Mouse (Mus musculus) 416B (cell line): ENCODE results near the gene Fgd5.
A peak's percentile ranks its signal among the peaks of the same experiment; 100 is the strongest.
"Not testable (repeated sequence)": the region's sequence is repeated elsewhere in the genome, so short reads cannot be mapped to it uniquely, and the experiment has no call there.

Experiments used
- DNase-seq: peaks from one replicate; pipeline ENCODE4 v3.0.0; 2011; ENCODE audit warnings: low read depth

Gene Fgd5

DNA sequence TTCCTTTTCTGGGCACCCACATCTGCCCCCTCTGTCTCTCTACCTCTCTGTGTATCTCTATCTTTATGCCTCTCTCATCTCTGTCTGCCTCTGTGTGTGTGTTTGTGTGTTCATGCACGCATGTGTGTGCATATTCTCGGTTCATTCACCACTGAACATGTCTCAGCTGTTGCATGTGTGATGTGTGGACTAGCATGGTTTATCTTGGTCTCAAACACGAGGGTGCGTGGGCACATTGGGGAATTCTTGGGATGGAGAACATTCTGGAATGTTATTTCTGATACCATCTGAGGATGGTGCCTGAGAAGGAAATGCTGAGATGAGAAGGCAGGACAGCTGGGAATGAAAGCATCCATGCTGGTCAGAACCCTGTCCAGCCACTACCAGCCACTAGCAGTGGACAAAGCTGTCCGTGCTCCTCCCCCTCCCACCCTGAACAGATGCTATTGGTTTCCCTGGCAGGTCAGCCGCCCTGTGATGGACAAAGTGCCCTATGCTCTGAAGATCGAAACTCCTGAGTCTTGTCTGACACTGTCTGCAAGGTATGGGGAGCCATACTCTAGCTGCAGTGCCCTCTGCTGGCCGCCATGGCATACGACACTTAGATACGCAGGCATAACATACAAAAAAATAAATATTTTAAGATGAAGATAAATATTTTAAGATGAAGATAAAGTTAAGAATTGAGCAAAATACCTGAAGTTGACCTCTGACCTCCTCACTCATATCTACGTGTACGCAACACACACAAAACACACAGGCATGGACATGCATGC is 87.2 kb downstream of the Fgd5 start:
- peak; percentile 67 for DNase-seq

DNA sequence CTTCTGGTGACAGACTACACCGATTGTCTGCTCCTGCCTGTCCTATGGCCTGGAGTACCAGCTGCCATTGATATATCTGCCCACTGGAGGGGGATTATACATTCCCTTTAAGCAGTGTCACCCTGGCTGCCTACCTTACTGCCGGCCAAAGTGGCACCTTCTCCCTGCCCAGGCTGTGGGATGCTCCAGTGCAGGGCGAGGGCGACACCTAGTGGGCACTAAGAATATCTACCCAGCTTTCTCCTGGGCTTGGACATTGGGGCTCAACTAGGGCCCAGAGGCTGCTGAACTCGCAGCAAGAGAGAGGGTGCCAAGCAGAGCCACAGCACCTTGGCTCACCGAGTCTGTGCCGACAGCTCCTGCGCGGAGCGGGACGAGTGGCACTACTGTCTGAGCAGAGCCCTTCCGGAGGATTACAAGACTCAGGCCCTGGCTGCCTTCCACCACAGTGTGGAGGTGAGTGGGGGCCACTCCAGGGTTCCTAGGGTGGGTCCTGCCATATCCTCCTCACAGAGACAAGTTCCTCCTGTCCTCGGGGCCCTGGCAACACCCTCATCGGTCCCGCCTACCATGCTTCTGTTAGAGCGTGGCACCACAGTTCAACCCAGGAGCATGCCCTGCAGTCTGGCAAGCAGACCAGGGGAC is 88.6 kb downstream of the Fgd5 start:
- DNase-seq = peak; percentile 77

DNA sequence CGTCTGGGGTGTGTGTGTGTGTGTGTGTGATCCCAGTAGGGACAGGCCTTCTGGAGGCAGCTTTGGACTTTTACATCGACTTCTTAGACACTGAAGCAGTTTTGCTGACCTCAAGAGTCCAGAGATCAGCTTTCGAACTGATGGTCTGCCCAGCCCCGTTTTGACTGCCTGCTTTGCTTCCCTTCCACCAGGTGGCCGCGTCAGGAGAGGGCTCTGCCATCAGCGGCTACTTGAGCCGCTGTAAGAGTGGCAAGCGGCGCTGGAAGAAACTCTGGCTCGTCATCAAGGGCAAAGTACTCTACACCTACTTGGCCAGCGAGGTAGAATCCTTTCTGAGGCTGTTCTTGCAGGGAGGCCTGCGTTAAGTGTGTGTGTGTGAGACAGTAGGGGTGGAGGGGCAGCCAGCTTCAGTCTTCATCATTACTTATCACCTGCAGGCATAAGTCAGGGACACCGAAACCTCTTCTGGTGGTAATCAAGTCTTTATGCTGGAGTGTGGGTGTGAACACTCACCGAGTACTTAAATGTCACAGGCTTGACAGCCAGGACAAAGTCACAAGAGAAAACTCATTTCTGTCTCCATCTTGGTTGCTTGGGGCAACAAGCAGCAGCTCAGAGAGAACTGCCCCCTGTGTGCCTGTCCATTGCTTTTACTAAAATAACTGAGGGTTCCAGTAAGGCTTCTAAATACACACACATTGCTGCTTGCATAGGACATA is 92.6 kb downstream of the Fgd5 start:
- DNase-seq = no peak

DNA sequence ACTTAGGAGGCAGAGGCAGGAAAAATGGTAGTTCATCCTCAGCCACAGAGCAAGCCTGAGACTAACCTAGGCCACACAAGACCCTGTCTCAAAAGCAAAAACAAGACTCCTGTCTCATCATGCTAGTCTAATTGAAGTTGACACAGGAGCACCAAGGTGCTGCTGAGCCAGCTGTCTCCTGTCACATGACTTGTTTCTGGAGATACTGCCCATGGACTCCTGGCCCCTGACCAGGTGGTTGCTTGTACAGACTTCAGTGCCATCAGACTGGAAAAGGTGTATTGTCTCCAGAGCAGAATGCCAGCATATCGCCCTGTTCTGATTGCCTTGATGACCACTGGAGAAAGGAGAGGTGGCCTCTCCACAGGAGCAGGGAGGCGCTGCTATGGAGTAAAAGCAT is 102.1 kb downstream of the Fgd5 start:
- no peak for DNase-seq

DNA sequence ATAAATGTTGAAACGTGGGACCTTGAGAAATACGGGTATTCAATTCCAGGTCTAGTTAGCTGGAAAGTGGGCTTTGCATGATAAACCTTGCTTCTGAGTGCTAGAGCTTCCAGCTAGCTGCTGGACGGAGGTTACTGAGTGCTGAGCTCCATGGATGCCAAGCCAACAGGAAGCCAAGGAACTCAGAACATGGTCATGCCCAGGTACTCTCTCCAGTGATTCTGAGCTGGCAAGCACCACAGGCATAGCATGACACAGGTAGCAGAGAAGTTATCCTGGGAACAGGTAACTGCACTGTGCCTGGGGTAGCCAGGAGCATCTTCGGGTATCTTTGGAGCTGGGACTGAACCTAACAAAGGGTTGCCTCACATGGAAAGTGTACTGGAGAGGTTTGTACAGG is 104.1 kb downstream of the Fgd5 start:
- no peak for DNase-seq

DNA sequence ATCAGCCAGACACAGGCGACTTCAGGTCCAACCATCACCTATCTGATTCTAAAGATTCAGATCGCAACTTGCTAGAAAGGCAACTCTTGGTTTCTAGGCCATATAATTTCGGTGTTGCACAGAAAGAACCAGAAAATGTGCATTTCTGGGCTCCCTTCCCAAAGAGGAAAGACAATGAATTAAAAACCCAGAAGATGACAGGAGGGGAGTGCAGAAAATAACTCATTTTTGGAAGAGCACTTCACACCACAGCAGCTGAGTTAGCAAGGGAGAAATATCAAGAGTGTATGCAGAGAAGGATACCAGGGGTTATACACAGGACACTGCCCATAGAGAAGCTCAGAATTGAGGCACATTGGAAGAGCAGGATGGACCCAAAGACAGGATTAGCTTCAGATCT is 106.3 kb downstream of the Fgd5 start:
- no peak for DNase-seq

DNA sequence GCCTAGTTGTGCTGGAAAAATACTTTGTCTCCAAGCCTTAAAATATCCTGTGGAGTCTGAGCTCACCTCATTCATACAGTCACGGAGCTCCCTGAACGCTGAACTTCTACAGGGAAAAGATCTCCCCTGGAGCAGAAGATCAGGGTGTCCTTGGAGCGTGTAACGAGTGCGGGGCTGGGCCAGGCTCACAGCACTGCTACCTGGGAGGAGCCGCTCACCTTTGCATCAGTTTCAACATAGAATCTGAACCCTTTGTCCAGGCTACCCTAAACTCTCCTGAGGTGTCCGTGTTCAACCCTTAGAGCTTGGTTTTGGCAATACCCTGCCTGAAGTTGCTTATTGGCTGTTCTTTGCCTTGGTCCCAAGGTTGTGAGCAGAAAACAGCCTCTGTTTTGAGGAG is 110.5 kb downstream of the Fgd5 start:
- not testable (repeated sequence) for DNase-seq

DNA sequence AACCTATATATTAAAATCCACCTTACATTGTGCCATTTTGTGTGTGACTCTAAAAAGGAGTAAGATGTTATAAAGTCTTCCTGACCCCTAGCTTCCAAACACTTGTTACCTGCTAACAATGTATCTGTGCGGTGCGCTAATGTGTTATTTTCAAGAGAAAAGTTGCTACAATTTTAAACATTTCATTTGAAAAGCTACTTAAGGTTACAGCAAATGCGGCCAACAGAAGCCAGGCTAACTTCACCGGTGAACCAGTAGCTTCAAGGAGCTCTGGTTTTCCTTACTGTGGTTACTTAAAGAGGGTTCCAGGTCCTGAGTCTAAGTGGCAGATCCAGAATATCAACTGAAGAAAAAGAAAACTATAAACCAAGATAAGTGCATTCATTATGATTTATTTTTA is 111.3 kb downstream of the Fgd5 start:
- DNase-seq = no peak

DNA sequence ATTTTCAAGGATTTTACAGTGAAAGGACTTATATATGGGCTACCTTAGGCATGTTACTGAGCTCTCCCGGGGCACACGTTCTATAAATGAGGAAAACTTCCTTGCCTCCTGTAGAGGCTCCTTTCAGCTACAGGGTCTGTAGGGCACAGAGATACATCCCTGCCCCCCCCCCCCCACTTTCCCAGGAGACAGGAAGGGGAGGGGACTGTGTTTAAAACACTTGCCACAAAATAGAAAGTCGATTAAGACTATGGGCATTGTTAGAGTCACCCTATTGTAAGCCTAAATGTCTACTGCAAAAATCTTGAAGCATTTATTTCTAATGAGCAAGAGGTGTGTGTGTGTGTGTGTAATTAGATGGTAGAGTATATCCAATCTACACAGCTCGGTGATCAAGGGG is 111.8 kb downstream of the Fgd5 start:
- DNase-seq = peak; percentile 46

DNA sequence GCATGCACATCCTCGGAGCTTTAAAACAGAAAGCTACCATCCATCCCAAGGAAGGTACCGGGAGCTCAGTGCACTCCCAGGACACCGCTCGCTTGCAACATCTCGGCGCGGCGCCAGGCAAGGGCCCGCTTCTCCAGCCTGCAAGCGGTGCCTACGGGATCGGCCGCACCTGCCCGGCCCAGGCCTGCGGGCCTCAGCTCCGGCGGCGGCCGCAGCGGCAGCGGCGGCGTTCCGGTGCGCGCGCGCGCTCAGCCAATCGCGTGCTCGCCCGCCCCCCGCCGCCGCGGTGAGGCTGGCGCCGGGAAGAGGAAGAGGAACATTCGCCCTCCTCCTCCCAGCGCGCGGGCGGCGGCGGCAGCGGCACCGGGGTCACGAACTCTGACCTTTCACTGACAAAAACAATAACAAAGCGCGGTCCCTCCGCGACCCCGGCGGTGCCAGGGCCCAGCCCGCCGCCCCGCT is 112.5 kb downstream of the Fgd5 start, which contains the start of gene Nr2c2:
TSS of gene Nr2c2 (plus strand) at position 261 of the 462 bp plus-strand sequence.
- peak; percentile 74 for DNase-seq

DNA sequence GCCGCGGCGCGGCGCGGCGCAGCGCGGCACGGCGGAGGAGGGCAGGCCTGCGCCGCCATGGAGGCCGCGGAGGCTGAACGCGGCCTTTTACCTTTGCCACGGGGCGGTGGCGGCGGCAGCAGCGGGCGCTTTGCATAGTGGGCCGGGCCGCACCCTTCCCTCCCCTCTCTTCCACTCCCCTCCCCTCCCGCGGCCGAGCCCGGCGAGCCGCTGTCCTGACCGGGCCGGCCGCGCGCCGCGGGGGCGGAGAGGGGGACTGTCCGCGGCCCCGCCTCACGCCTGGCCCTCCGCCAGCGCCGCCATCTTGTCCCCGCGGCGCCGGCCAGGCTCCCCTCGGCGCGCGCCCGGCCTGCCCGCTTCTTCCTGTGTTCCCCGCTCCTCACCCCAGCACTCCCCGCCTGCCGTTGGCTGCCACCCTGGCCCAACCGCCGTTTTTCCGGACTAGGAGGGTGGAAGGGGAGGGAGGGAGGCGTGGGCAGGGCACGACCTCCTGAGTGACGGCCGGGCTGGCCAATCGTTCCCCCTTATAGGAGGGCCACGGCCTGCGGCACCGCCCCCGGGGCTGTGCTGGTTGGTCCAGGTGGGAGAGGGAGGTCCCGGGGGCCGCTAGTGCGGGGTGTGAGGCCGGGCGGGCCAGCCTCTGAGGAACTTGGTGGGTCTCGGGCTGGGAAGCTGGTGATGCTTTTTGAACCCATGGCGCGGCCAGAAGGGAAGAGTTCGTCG is 113.2 kb downstream of the Fgd5 start:
- DNase-seq = peak; percentile 99

DNA sequence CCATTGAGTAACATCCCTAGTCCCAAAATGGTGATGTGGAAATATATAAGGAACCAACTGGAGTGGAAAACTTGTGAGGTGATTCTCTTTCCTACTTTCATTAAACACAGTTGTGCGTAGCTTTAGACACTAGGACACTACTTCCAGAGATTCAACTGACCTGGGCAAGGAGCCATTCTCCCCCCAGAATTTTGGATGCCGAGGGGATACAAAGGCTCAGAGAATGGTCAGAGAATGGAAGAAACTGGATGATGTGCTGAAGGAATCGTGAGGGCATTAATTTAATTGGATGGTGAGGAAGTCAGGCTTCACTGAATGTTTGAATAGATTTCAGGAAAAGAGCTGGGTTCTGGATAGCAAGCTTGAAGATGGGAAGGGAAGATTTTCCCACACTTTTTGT is 114.1 kb downstream of the Fgd5 start:
- DNase-seq = no peak

DNA sequence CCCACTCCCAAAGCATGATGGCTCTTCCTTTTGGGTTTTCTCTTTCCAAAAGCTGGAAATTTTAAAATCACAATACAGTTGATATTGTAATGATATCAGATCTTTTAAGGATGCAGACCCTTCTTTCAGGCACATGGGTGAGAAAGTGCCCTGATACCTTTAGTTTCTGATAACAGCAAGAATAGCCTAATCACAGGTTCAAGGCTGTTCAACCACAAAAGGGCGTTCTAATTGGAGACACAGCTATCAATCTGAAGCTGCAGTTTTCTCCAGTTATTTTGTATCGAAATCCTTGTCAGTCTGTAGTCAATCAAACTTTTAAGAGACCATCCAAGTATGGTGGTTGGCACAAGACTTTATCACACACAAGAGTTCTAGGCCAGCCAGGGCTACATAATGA is 115.2 kb downstream of the Fgd5 start:
- no peak for DNase-seq

DNA sequence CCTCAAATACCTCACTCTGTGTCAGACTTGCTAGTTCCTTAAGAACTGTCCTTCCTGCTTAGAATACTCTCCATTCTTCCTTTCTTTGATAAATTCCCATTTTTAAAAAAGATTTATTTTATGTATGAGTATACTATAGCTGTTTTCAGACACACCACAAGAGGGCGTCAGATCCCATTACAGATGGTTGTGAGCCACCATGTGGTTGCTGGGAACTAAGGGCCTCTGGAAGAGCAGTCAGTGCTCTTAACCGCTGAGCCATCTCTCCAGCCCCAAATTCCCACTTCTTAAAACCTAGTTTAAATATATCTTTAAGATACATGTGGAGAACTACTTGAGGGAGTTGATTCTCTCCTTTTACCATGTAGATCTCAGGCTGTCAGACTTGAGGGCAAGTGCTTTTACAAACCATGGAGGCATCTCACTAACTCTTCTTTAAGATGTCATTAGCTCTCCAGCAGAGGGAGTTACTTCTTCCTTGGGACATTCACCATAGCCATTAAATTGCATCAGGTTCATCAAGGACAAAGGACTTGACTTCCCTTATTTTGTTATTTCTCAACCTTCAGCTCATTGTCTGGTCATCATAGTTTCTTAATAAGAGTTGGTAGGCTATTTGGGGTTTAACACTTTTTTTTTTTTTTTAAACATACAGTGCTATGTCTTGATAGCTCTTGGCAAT is 122.1 kb downstream of the Fgd5 start:
- DNase-seq = peak; percentile 71

DNA sequence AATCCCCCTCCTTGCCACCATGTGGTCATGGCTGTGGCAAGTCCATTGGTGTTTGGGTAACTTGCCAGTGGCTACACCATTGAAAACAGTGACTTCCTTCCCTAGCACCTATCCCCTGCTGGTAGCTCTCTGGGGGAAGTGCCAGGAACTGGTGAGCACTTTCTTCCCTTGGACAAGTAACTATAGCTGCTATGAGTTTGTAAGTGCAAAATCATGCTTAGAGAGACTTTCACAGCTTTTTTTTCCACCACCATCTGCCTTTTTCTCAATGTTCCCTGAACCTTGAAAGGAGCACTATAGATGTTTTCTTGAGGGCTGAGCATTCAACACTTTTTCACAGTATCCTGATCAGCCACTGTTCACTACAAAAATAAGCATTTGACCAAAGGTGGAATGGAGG is 145.9 kb downstream of the Fgd5 start:
- DNase-seq = peak; percentile 46
